Mouse (Mus musculus) gastrocnemius, postnatal 36 days (tissue): Measurements from ENCODE around the gene Nfil3. TPM values are rescaled to one million over a fixed set of nuclear protein-coding genes. Genes with fewer than 3 reads are reported as not detected.

Experiments
- DNase-seq, 2 experiments: peaks; one replicate each; pipeline ENCODE4 v3.0.0; 2022
- intact Hi-C: fragments of 180-260 bp; cut with DNase I; formaldehyde crosslinking; loops from one replicate; pipeline ENCODE4 v1.15.1; 2025
- long read RNA-seq, 2 experiments: library from polyadenylated mRNA; stranded (forward); transcript quantifications; one replicate each; pipeline ENCODE4 v2.0.0; 2021
- total RNA-seq, 2 experiments: library from RNA; stranded (reverse); gene quantifications; 2 replicates each; pipeline ENCODE4 v1.2.3; 2021

The Nfil3 gene
- 10 to 100 TPM; 20.0 to 60.9 TPM for total RNA-seq
- long read RNA-seq, experiment 1, transcript Nfil3-201 (2 exons, 2,026 nt): major isoform, 24 of 67 reads
- long read RNA-seq, experiment 1, partial matches to known transcripts: 0 of 67 reads
- long read RNA-seq, experiment 1, other reads (novel, unspliced or antisense): 43 of 67 reads
- long read RNA-seq, experiment 2, transcript Nfil3-201 (2 exons, 2,026 nt): major isoform, 8 of 24 reads
- long read RNA-seq, experiment 2, partial matches to known transcripts: 0 of 24 reads
- long read RNA-seq, experiment 2, other reads (novel, unspliced or antisense): 16 of 24 reads

DNA sequence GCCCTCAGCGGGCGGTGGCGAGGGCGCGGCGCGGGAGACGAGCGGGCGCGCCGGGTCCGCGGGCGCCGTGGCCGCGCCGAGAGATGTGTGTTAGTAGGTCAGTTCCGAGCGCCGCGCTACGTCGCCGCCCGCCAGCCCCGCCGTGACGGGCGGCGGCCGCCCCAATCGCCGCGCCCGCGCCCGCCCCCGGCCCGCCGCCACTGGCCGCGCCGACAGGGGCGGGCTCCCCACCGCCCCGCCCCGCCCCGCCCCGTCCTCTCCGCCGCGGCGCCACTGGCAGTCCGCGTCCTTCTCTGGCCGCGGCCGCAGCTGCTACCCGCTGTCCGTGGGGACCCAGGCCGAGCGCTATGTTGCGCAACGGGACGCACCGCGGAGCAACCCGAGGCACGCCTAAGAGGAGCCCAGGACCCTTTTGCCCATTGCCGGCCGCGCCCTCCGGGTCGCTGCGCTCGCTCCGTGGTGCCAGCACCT is at the start of gene Nfil3:
Gene Nfil3, minus strand, starts transcription at position 123 of the 471 bp plus-strand sequence.
- intact Hi-C loops: loop anchor here (2.0 kb wide), 1 partner anchor 100 kb away; no protein-coding TSS in a partner anchor
- peak; percentile 69 to 78 for DNase-seq

DNA sequence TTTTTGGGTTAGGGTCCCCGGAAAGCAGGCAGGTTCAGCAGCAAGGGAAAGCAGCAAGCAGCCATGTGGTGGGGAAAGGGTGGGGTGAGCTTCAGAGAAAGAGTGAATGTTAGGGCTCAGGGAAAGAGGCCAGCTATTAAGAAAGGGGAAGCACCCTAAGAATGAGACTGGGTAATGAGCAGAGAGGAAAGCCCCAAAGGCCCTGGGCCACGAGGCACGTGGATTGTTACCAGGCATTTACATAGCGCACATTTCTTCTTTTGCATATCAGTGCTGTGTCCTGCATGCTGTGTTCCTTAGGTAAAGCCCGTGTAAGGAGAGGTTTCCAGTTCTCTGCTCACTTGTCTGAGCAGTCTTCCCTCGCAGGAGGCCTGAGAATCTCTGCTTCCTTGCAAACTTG is 43.4 kb upstream of the Nfil3 start:
- no peak for DNase-seq
- intact Hi-C loops: loop anchor here (5.0 kb wide), 1 partner anchor 68 kb away; no protein-coding TSS in a partner anchor

DNA sequence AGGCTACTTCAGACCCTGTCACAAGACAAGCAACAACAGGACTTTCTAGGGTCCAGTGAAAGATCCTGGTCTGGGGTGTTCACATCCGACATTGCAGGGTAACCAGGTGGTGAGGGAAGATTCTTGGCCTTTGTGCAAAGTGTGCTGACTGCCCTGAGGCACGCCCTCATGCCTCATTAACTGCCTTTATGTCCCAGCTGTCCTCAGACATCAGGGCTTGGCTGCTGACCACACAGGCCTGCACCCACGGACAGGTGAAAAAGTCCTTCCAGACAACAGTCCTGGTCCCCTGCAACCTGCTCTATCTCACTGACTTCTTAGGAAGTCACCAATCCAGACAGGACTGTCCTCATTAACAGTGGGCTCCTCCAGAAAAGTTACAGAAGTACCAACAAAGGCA is 39.4 kb upstream of the Nfil3 start:
- DNase-seq: no peak
- intact Hi-C loops: loop anchor here (5.0 kb wide), 1 partner anchor 72 kb away; no protein-coding TSS in a partner anchor

DNA sequence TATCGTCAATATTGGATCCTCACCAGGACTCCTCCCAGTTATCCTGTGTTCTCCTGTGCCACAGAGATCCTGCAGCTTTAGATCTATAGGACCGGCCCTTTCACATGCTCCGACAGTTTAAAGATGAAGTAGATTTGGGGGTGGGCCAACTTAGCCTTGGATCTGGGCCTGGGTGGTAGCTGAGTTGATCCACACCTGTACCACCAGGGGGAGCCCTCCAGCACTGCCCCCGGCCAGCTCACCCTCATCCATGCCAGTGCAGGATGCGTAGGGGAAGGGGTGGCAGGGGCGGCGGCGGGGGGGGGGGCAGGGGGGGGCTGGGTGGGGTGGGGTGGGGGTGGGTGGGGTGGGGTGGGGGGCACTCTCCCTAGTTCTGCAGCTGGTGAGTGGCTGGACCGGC is 38.7 kb upstream of the Nfil3 start:
- DNase-seq: no peak
- intact Hi-C loops: no loop called here

DNA sequence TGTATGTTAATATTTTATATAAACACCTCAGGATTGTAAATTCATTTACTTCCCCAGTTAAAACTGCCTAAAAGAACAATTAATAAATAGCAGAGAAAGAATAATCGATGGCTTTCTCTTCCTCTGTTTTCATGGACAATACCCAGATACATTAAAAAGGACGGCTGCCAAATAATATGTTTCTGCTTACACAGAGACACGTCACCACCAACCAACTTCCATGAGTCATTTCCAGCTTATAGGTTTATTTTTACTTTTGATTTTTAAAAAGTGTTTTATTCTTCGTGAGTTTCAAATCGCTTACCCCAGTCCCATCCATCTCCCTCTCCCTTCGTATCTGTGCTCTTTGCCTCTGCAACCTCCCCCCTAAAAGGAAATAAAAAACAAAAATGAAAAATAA is 38.1 kb upstream of the Nfil3 start:
- no peak for DNase-seq
- intact Hi-C loops: no loop called here

DNA sequence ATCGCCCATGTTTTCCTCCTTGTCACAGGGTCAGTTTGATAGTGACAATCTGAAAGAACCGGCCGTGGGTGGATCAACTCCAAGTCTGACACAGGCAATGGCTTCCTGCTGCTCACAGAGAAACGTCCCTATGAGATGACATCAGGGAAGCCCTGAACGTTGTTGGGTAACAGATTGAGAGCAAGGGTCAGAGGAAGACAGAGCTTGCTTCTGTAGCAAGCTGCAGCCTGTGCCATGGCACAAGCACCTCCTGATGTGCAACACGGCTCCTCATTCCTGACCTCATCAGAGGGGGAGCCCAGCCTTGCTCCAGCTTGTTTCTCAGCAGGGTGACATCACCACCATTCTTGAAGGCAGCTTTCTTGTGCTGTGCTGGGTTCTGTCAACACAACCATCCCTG is 37.1 kb upstream of the Nfil3 start:
- intact Hi-C loops: no loop called here
- DNase-seq: no peak

DNA sequence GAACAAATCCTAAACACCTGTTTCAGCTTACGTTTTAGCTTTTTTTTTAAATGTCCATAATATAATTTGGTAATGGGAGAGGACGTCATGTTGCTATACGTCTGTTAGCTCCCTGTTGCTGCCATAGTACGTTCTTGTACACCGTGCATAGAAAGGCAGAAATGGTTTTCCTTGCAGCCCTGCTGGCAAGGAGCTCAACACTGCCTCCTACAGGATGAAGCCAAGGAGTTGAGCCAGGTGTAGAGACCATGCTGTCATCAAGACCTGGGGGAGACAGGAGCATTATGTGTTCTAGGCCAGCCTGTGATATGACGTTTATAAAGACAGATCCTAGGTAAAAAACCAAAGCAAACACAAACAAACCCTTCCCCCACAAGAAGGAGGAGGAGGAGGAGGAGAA is 36.2 kb upstream of the Nfil3 start:
- intact Hi-C loops: no loop called here
- no peak for DNase-seq

DNA sequence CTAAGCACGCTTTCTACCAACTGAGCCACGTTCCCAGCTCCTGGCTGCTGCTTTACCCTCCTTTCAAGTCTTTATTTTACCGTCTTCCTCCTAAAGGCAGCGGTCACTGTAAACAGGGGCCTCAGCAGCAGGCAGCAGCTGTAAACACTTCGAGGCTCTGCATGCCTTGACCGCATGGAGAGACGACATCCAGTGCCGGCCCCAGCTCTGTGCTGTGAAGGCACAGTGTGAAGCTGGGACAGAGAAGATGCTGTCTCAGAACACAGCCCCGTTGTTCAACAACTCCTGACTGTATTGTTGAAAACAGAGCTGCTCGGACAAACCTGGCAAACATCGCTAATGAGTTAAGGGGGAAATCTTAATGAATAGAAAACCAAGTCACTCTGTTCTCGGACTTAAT is 30.6 kb upstream of the Nfil3 start:
- intact Hi-C loops: no loop called here

DNA sequence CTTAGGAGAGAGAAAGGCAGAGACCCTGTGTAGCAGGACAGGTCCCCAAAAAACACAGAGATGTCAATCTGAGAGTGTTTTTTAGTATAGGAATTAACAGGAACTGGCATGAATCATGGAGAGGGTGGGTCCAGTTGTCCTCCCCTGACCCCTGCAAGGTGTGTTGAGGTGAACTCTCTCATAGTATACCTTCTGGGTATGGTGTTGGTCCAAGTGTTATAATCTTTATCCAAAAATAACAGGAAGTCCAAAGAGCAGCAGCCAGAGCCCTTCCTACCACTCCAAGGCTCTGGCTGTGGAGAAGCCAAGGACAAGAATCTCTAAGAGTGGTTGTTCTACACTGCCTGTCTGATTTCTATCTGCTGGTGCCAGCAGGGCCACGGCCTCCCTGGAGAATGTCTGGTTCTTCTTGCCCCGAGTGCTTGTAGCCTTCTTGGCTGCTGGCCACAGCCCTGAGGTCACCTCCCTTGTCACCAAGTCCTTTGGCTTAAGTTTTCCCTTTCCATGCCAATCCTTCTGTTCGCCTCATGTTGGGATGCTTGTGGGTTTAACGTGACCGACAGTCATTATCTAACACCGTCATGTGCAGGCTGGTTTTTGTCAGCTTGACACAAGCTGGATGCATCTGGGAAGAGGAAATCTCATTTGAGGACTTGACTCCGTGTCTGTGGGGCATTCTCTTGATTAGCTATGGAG is 27.8 kb upstream of the Nfil3 start:
- intact Hi-C loops: no loop called here
- DNase-seq: peak in 1 of 2 experiments; percentile 52

More for the DNA sequence above, 30.6 kb upstream of the Nfil3 start:
- no peak for DNase-seq

DNA sequence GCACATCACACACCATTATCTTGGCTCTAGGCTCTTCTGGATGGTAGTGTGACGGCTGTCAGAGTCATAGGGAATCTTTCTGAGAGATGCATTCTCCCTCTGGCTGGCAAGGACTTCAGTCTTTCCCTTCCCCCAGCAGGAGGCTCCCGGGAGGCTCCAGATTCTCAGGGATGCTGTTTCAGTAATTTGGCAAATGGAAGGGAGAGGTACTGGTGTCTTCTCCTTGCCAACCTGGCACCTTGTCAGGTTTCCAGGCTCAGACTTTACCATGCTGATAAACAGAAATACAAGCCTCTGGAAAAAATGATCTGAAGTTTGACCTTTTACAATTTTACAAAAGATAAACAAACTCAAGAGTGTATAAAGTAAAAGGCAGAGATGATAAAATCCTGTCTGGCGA is 26.9 kb upstream of the Nfil3 start:
- peak in 1 of 2 experiments; percentile 22 for DNase-seq
- intact Hi-C loops: no loop called here

DNA sequence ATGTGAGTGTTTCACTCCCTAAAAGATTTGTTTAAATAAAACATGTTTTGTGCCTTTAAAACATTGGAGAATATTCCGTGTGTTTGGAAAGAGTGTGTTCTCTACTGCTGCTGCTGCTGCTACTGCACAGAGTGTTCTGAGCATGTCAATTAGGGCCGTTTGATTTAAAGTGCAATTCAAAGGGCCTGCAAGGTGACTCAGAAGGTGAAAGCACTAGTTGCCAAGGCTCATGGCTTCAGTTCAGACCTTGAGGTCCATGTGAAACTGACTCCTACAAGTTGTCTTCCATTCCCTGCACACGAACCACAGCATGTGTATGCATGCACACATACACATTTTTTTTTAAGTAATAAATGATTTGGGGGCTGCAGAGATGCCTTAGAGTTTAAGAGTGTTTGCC is 22.4 kb upstream of the Nfil3 start:
- intact Hi-C loops: no loop called here
- DNase-seq: no peak

DNA sequence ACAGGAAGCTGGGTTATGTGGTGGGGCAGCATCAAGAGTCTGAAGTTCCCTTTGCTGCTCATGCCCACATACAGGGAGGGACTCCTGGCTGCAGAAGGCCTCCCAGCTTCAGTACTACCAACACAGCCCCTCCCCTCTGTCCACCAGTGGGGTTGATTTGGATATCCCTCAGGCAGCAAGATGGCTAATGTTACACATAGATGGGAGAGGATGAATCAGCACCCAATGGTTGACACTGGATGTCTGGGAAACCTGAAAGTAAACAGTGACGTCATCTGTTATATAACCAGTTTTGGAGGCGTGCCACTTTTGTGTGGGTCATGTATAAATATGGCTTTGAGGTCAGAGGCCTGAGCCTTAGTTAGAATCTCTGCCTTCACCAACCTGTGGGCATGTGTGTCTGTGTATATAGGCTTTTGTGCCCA is 20.6 kb upstream of the Nfil3 start:
- intact Hi-C loops: no loop called here
- DNase-seq: no peak

DNA sequence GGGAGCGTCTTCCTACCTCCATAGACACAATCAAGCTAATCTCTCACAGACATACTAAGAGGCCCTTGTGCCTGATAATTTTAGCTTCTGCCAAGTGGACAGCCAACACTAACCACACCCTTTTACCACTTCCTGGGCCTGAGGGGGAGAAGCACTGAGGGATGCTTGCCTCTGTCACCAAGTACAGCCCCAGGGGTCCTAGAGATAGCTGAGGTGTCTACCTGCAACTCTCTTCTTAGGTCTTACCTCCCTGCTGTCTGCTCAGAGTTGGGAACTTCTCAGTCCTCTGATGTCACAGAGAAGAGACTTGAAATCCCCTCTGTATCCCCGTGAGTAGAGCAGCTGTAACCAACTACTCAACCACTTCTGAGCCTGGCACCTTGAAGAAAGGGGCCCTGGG is 19.6 kb upstream of the Nfil3 start:
- intact Hi-C loops: no loop called here
- DNase-seq: no peak

DNA sequence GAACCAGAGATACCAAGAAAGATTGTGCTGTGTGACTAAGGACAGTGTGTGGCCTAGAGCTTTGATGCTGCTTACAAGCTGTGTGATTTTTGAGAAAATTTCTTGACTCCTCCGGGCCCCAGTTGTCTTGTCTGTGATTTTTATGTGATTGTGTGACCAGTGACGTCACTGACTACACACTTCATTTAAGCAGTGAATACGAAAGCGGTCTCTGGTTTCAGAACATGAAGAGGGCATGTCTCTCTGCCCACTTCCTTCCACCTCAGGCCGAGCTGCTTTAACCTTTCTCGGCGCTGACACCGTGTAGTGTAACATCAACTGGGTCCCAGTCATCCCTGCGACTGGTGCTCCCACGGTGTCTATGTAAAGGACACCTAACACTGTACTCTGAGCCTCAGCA is 17.7 kb upstream of the Nfil3 start:
- intact Hi-C loops: no loop called here
- DNase-seq: no peak

DNA sequence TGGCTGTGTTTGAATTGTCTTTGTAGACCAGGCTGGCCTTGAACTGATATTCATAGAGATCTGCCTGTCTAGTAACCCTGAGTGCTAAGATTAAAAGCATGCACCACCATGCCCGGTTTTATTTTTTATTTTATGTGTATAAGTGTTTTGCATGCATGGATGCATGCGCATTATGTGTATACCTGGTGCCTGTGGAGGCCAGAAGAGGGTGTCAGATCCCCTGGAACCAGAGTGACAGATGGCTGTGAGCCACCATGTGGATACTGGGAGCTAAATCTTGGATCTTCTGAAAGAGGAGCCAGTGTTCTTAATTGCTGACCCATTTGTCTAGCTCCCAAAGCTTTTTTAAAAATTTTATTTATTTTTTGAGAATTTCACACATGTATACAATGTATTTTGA is 16.9 kb upstream of the Nfil3 start:
- intact Hi-C loops: no loop called here
- no peak for DNase-seq

DNA sequence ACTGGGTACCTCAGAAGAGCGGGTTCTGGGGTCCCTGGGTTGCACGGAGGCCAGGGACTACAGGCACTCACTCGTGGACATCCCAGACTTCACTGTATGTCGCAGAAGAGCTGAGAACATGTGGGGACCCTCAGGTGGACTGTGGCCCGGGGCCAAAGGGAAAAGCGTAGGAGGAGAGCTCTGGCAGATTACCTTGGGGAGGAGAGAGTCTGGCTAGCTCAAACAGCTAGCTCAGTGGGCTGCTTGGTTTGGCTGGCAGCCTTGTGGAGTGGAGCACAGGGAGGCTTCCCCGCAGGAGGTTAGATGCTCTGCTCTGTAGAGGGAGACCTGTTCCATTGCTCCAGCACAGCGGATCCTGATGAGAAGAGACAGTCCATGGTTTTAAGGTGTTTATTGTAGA is 15.3 kb upstream of the Nfil3 start:
- intact Hi-C loops: no loop called here
- DNase-seq: no peak

DNA sequence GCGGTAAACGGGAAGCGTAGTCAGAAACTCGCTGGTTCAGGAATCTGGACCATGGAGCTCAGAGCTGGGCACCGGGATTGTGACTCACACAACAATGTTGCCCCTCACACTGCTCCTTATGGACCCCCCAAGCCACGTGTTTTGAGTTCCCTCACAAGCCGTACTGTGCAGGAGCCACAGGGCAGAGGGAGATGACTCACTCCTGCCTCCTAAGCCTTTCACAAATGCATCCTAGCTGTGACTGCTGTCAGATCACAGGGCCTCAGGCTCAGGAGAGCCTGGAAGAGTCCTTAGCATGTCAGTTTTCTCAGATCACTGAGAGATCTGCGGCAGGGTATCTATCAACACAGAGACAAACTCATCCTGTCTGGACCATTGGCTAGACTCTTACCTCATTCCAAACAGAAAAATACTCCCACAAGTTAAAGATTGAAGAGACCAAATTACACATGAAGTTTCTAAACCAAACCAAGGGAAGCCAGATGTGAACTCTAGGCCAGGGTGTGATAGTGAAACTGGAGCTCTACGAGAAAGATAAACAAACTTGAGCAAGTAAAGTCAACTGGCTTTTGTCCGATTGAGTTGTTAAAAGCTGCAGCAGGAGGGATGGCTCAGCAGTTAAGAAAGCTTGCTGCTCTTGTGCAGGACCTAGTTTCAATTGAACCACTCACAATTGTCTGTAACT is 13.5 kb upstream of the Nfil3 start:
- DNase-seq: no peak
- intact Hi-C loops: no loop called here

DNA sequence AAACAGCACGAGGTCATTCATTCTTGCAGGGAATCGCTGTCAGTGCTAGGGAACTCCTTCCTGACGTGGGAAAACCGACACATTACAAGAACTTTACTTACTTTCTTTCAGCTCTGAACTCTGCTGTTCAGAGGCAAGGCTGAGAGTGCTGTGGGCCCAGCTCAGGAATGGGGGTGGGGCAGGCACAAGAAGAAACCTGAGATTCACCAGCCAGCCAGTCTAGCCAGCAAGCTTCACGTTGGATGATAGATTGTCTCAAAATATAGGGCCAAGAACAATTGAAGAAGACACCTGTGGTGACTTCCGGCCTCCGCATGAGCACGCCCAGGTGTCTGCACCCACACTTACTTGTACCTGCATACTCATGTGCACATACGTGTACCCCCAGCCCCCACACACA is 9.3 kb upstream of the Nfil3 start:
- DNase-seq: no peak
- intact Hi-C loops: no loop called here

DNA sequence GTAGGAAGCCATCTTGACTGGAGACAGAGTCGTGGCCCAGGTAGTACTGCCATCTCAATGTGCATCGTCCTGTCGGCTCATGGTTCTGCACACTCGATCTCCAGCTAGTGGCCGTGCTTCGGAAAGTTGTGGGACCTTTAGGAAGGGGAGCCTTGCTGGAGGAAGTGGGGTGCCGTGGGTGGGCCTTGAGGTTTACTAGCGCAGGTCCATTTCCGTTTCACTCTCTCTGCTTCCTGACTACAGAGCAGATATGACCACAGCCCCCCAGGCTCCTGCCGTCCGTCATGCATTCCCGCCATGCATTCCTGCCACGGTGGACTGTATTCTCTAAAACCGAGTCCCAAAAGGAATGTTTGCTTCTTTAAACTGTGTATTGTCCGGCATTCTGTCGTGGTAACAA is 8.1 kb upstream of the Nfil3 start:
- intact Hi-C loops: loop anchor here (5.0 kb wide), 1 partner anchor 108 kb away; no protein-coding TSS in a partner anchor
- DNase-seq: no peak

DNA sequence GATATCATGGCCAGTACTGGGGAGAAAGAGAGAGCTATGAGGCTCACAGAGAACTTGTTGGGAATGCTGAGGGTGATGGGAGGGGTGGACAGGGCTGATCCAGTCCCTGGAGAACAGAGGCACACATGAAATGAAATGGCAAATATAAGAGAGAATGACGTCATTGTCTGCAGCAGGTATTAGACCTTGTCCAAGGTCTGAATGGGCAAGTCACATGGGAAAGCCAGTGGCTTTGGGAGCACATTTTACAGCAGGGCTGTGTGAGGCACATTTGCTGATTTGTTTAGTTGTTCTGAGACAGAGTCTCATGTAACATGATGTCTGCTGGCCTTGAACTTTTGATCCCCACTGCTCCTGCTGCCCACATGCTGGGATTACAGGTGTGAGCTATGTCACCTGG is 7.0 kb upstream of the Nfil3 start:
- DNase-seq: no peak
- intact Hi-C loops: loop anchor here (5.0 kb wide), 1 partner anchor 109 kb away; no protein-coding TSS in a partner anchor

DNA sequence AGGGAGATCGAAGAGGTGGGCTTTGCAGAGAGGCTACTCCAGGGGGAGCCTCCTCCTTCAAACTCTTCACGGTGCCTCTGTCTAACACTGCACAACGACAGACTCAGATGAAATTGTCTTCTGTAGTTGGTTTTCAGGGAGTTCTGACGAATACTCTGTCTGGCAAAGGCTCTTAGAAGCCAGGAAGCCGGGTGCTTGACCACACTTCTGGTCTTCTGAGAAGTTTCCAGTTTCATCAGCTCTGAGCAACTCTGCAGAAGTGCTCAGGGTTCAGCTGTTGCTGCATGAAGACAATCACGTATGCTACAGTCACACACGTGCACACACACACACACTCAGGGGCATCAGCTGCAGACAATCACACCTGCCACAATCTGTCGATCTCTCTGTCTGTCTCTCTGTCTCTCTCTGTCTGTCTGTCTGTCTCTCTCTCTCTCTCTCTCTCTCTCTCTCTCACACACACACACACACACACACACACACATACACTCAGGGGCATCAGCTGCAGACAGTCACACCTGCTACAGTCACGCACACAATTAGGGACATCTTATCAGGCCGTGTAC is 5.4 kb upstream of the Nfil3 start:
- DNase-seq: no peak
- intact Hi-C loops: loop anchor here (5.0 kb wide), 1 partner anchor 111 kb away; no protein-coding TSS in a partner anchor
